Mouse (Mus musculus): Measurements from ENCODE around the gene Zwilch. TPM values are rescaled to one million over a fixed set of nuclear protein-coding genes. Genes with fewer than 3 reads are reported as not detected.
"Not testable (repeated sequence)": the region's sequence is repeated elsewhere in the genome, so short reads cannot be mapped to it uniquely, and the experiment has no call there.

Zwilch gene
- total RNA-seq, 2 experiments from 2014 or later = 2.6 to 4.8 TPM

- H3K27ac ChIP-seq = no peak overlapping the region
- no peak overlapping the region for H3K4me3 ChIP-seq
- no peak for TF ChIP-seq CTCF (conservative IDR thresholded peaks at IDR 0.05)
- no peak for DNase-seq (ENCODE audit: low spot score in 2 of 2)
These were observed 27.0 kb upstream of the Zwilch start for GRCm38 (mm10) chr9:64199897-64200296.

DNA sequence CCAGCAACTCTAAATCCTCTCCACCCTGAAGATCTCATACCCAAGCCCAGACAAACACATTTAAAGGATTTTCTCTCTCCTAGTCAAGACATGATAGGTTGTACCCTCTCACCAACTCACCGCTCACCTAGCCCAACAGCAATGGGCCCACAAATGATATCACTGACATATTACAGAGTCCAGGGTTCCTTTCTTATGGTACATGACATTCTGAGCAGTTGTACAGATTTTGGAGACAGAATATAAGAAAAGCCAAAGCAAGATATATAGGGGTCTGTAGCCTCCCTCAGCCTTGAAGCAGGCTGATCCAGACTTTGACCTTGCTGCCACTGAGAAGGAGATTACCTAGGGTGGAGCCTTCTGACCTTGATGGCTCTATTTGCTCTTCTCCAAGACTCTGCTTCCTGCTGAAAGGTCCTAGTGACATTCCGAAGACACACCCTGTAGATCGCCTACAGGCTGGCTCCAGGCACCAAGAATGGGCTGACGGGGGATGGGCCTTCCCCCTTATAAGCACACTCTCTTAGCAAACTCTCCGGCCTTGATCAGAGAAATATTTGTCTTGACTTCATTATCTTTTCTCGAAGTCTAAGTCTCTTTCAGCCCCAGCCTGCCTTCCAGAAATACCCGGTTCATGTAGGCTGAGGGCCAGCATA, 26.0 kb upstream of the Zwilch start:
- not testable (repeated sequence) for H3K4me3 ChIP-seq; H3K27ac ChIP-seq; DNase-seq (ENCODE audit: low spot score in 2 of 2)

- TF ChIP-seq CTCF (conservative IDR thresholded peaks at IDR 0.05) = no peak
- DNase-seq (ENCODE audit: low spot score in 2 of 2) = no peak
- H3K27ac ChIP-seq = no peak overlapping the region
- no peak overlapping the region for H3K4me3 ChIP-seq
These were observed 25.3 kb upstream of the Zwilch start for GRCm38 (mm10) chr9:64198068-64198762.

DNA sequence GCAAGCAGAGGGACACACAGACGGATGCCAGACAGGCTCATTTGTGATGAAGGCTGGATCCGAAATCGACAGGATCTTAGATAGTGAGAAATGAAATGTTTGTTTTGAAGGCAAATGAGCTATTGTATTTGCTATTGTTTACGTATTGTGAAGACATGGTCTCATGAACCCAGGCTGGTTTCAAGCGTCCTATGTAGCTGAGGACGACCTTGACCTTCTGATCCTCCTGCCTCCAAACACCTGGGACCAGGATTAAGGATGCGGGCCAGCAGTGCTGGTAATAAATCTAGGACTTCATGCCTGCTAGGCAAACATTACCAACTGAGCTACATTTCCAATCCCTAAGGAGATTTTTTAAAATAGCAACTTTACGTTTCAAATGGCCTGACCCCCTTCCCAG, 24.6 kb upstream of the Zwilch start:
- no peak for DNase-seq (ENCODE audit: low spot score in 2 of 2)
- no peak overlapping the region for H3K4me3 ChIP-seq
- H3K27ac ChIP-seq = no peak overlapping the region
- TF ChIP-seq CTCF (conservative IDR thresholded peaks at IDR 0.05) = no peak

GRCm38 (mm10) chr9:64195554-64195953, 22.6 kb upstream of the Zwilch start:
- Histone ChIP-seq H3K27ac (peak overlapping the region; percentile 90), H3K4me3 (no peak overlapping the region)
- no peak for TF ChIP-seq CTCF (conservative IDR thresholded peaks at IDR 0.05)
- DNase-seq (ENCODE audit: low spot score in 2 of 2) = peak; percentile 58 to 78

GRCm38 (mm10) chr9:64193879-64194278, 21.0 kb upstream of the Zwilch start:
- Histone ChIP-seq H3K4me3 (no peak overlapping the region), H3K27ac (no peak overlapping the region)
- no peak for TF ChIP-seq CTCF (conservative IDR thresholded peaks at IDR 0.05)
- DNase-seq (ENCODE audit: low spot score in 2 of 2) = no peak

- no peak for TF ChIP-seq CTCF (conservative IDR thresholded peaks at IDR 0.05)
- no peak for DNase-seq (ENCODE audit: low spot score in 2 of 2)
- Histone ChIP-seq H3K27ac (no peak overlapping the region), H3K4me3 (no peak overlapping the region)
These were observed 11.4 kb upstream of the Zwilch start for GRCm38 (mm10) chr9:64184166-64184840.

DNA sequence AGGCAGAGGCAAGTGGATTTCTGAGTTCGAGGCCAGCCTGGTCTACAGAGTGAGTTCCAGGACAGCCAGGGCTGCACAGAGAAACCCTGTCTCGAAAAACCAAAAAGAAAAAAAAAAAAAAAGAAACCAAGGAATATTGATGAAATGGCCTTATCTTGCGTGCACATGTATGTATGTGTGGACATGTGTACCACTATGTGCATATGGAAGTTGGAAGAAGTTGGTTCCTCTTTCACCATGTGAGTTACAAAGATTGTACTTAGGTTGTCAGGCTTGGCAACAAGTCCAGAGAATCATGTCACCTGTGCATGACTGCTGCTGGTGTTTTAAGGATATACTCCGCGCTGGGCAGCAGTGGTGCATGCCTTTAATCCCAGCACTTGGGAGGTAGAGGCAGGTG, 10.4 kb upstream of the Zwilch start:
- not testable (repeated sequence) for H3K4me3 ChIP-seq; DNase-seq (ENCODE audit: low spot score in 2 of 2)

DNA sequence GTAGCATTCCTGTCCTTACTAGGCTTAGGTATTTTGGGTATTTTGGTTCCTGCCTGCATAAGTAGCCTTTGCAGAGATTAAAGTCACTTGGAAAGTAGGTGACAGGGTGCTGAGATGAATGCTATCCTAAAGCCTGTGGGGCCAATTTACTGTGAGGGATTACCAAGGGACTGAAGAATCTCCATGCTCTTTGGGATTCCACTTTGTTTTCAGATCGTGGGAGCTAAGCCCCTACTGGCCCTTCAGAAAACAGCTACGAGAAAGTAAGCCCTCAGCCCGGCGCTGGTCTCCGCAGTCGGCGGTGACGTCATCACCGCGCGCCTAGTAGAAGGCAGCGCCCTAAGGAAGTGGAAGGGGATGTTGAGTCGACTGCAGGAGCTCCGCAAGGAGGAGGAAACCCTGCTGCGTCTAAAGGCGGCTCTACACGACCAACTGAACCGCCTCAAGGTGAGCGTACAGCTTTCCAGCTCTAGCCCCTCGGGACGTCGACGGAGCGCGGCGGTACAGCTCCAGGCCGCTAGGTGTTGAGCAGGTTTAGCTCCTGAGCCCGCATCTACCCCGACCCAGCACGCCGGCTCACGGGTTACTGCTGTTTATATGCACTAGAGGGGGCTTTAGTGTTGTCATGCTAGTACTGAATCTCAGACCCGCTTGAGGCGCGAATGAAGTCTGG, 6.2 kb upstream of the Zwilch start, which contains the start of gene Snapc5:
Gene Snapc5 (plus strand): TSS at position 301 of the 673 bp plus-strand sequence.
- Histone ChIP-seq H3K27ac (peak within 1 kb of the TSS; percentile 89), H3K4me3 (peak within 1 kb of the TSS; percentile 57)
- TF ChIP-seq CTCF (conservative IDR thresholded peaks at IDR 0.05) = peak; percentile 75
- peak; percentile 86 to 87 for DNase-seq (ENCODE audit: low spot score in 2 of 2)

More for the DNA sequence above, 10.4 kb upstream of the Zwilch start:
- not testable (repeated sequence) for H3K27ac ChIP-seq

DNA sequence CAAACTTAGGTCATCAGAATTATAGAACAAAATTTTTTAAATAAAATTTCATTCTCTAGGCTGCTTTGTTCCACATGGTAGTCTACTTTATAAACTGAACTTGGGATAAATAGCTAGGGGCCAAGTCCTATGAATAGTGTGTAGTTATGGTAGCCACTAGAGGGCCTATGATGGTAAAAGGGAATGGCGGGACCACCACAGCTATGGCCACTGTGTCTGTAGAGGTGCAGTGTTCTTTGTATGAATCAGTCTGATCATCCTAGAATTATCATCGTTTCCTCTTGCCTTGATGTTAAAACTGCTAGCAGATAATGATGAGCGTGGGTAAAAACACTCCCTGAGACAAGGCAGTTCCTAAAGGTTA, 5.7 kb upstream of the Zwilch start:
- peak; percentile 58 for TF ChIP-seq CTCF (conservative IDR thresholded peaks at IDR 0.05)
- H3K27ac ChIP-seq = peak overlapping the region; percentile 89
- H3K4me3 ChIP-seq = peak overlapping the region; percentile 57
- no peak for DNase-seq (ENCODE audit: low spot score in 2 of 2)

GRCm38 (mm10) chr9:64175378-64175777, 2.5 kb upstream of the Zwilch start:
- H3K4me3 ChIP-seq = peak overlapping the region; percentile 81; the same call in 1 of the 2 replicates
- H3K27ac ChIP-seq = peak overlapping the region; percentile 97
- TF ChIP-seq CTCF (conservative IDR thresholded peaks at IDR 0.05) = no peak
- DNase-seq (ENCODE audit: low spot score in 2 of 2) = peak; percentile 57 to 63

GRCm38 (mm10) chr9:64174766-64175165, 1.9 kb upstream of the Zwilch start:
- H3K4me3 ChIP-seq = peak overlapping the region; percentile 81
- no peak for DNase-seq (ENCODE audit: low spot score in 2 of 2)
- TF ChIP-seq CTCF (conservative IDR thresholded peaks at IDR 0.05) = no peak
- peak overlapping the region; percentile 97 for H3K27ac ChIP-seq

DNA sequence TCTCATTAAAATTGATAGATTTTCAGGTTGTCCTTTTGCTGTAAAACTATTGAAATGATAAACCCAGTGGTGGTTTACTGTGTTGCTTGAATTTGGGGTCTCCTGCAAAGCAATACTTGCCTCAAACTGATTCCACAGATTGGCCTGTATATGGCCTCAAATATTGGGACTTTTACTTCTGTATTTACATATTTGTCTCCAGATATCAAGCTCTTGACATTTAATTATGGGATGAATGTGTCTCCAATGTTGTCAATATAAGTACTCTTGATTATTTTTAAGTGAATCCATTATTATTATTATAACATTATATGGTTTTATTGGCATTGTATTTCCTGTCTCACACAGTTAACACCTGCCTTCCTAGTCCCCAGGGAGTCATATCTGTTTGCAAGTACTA, 1.4 kb upstream of the Zwilch start:
- peak overlapping the region; percentile 81 for H3K4me3 ChIP-seq
- no peak for DNase-seq (ENCODE audit: low spot score in 2 of 2)
- H3K27ac ChIP-seq = peak overlapping the region; percentile 97
- no peak for TF ChIP-seq CTCF (conservative IDR thresholded peaks at IDR 0.05)

All from layer of hippocampus, adult 2 months (tissue).